Mouse (Mus musculus) midbrain, postnatal 0 days (tissue): ENCODE measurements at regions not wholly inside any gene's neighbourhood (a gene's known extent, or its start where the extent isn't known, plus 50 kb on each side); places are given as distances from the start of the nearest gene placed in this dataset.

Source experiments
- ATAC-seq: fragments of 200-750 bp; cut with Nextera tagmentation; 2 replicates; pipeline ENCODE4 v1.8.0; 2017; ENCODE audit warnings: moderate number of reproducible peaks, mild to moderate bottlenecking, moderate TSS enrichment, moderate library complexity; ENCODE audit not compliant: low FRiP score
- DNase-seq: peaks from one replicate; pipeline ENCODE4 v3.0.0-alpha.2; 2015; ENCODE audit warnings: low spot score
- H3K27ac ChIP-seq: fragments of 300-500 bp; sonication (generic); 2 replicates; pipeline ENCODE4 v1.5.1; 2014; ENCODE audit warnings: low read depth, mild to moderate bottlenecking, low read length, mixed read lengths
- H3K27me3 ChIP-seq: fragments of 300-500 bp; sonication (generic); 2 replicates; pipeline ENCODE4 v1.6.1; 2014; ENCODE audit warnings: low read length, control low read depth, mixed read lengths; ENCODE audit not compliant: insufficient read depth
- H3K36me3 ChIP-seq: fragments of 300-500 bp; sonication (generic); 2 replicates; pipeline ENCODE4 v1.6.1; 2014; ENCODE audit warnings: low read length, control low read depth, mixed read lengths; ENCODE audit not compliant: insufficient read depth
- H3K4me1 ChIP-seq: fragments of 300-500 bp; sonication (generic); 2 replicates; pipeline ENCODE4 v1.6.1; 2014; ENCODE audit warnings: mild to moderate bottlenecking, control low read depth, antibody characterized with exemption, low read length, mixed read lengths; ENCODE audit not compliant: insufficient read depth
- H3K4me2 ChIP-seq: fragments of 300-500 bp; sonication (generic); 2 replicates; pipeline ENCODE4 v1.6.1; 2014; ENCODE audit warnings: low read depth, mild to moderate bottlenecking, low read length, mixed read lengths; ENCODE audit not compliant: poor library complexity, severe bottlenecking
- H3K4me3 ChIP-seq: fragments of 300-500 bp; sonication (generic); 2 replicates; pipeline ENCODE4 v1.5.1; 2014; ENCODE audit warnings: low read depth, mild to moderate bottlenecking, low read length, moderate library complexity
- H3K9ac ChIP-seq: fragments of 300-500 bp; sonication (generic); replicated peaks from 2 replicates; pipeline ENCODE4 v1.6.1; 2014; ENCODE audit warnings: mild to moderate bottlenecking, low read length, moderate library complexity, mixed read lengths; ENCODE audit not compliant: poor library complexity, severe bottlenecking
- H3K9me3 ChIP-seq: fragments of 300-500 bp; sonication (generic); 2 replicates; pipeline ENCODE4 v1.6.1; 2016; ENCODE audit warnings: low read length, control low read depth
- CTCF ChIP-seq: IDR thresholded peaks from 2 replicates; pipeline ENCODE4 v1.5.1; 2016; ENCODE audit warnings: antibody characterized with exemption, mild to moderate bottlenecking
- WGBS: fragments of 180-500 bp; shearing (Covaris S2); extraction: QIAGEN DNeasy Blood & Tissue Kit; methylation state at CpG from one replicate; pipeline ENCODE4 v1.1.7; 2014; 5-methylcytosine and 5-hydroxymethylcytosine counted together

DNA sequence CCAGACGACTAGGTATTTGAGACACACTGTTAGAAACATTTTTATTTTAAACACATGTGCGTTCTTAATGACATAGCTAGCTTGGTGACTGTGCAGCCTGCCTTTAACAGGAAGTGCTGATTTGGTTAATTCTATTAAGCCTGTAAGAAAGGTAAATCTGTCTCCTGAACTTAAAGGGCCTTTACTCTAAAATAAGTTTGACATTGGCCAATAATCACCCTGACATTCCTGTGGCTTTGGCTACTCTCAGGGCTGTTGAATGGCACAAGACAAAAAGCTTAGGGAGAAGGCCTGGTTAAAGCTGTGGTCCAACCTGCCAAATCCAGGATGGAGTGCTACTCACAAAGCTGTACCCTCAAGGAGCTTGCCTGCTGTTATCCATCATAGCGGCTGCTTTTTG lies 201.0 kb upstream of the Rspo3 start:
- Histone ChIP-seq H3K9me3 (no peaks in the 10 kb centered on the region), H3K4me3 (no peak overlapping the region), H3K27ac (no peak overlapping the region), H3K27me3 (no peaks in the 10 kb centered on the region), H3K9ac (no peak overlapping the region), H3K36me3 (no peaks in the 10 kb centered on the region), H3K4me2 (no peak overlapping the region), H3K4me1 (no peaks in the 10 kb centered on the region)
- DNase-seq (no peak), ATAC-seq (no peak)
- TF ChIP-seq CTCF, result no peak
- WGBS, result 89% methylated on average over 3 of the region's 3 CpGs

DNA sequence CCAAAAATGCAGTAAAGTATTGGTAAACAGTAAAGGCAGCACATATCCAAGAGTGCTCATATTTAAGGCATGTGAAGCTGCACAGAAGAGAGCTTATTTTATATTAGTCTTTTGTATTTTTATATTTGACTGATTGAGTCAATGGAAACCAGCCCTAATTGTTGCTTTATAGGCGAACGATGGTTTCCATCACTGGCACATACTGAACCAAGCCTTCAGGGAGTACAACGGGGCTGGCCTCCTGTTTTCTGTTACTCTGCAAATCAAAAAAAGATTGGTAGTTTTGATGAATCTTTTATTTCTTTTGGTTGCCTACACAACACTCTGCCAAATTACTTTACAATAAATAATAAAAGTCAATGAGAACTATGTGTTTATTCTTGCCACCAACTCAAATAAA lies 189.7 kb upstream of the Rspo3 start:
- Histone ChIP-seq H3K4me3 (no peak overlapping the region), H3K4me1 (no peaks in the 10 kb centered on the region), H3K9ac (no peak overlapping the region), H3K27me3 (no peaks in the 10 kb centered on the region), H3K4me2 (no peak overlapping the region), H3K36me3 (no peaks in the 10 kb centered on the region), H3K9me3 (no peaks in the 10 kb centered on the region), H3K27ac (no peak overlapping the region)
- 90% methylated on average over 3 of the region's 3 CpGs for WGBS
- TF ChIP-seq CTCF, result no peak
- DNase-seq (no peak), ATAC-seq (no peak)

GRCm38 (mm10) chr10:29710967-29711366 lies 175.3 kb upstream of the Rspo3 start:
- no peak overlapping the region for H3K4me3 ChIP-seq
- DNase-seq, result no peak
- H3K4me1 ChIP-seq, result no peaks in the 10 kb centered on the region
- no peaks in the 10 kb centered on the region for H3K36me3 ChIP-seq
- no peak for TF ChIP-seq CTCF
- no peak overlapping the region for H3K9ac ChIP-seq
- ATAC-seq, result no peak
- H3K27me3 ChIP-seq, result no peaks in the 10 kb centered on the region
- H3K27ac ChIP-seq, result no peak overlapping the region
- H3K4me2 ChIP-seq, result no peak overlapping the region
- H3K9me3 ChIP-seq, result no peaks in the 10 kb centered on the region
- WGBS, result 53% methylated on average over 1 of the region's 1 CpGs

GRCm38 (mm10) chr10:29708653-29709052 lies 173.0 kb upstream of the Rspo3 start:
- WGBS, result 30% methylated on average over 2 of the region's 2 CpGs
- TF ChIP-seq CTCF, result no peak
- Histone ChIP-seq H3K36me3 (no peaks in the 10 kb centered on the region), H3K27me3 (no peaks in the 10 kb centered on the region), H3K4me1 (no peaks in the 10 kb centered on the region), H3K27ac (no peak overlapping the region), H3K9ac (no peak overlapping the region), H3K4me3 (no peak overlapping the region), H3K9me3 (no peaks in the 10 kb centered on the region), H3K4me2 (no peak overlapping the region)
- DNase-seq, result no peak
- ATAC-seq, result no peak

- ATAC-seq (no peak), DNase-seq (no peak)
- no peaks in the 10 kb centered on the region for H3K36me3 ChIP-seq
- H3K9ac ChIP-seq, result no peak overlapping the region
- no peak overlapping the region for H3K4me2 ChIP-seq
- no peaks in the 10 kb centered on the region for H3K9me3 ChIP-seq
- H3K27me3 ChIP-seq, result no peaks in the 10 kb centered on the region
- no peaks in the 10 kb centered on the region for H3K4me1 ChIP-seq
- TF ChIP-seq CTCF, result no peak
- 87% methylated on average over 15 of the region's 15 CpGs for WGBS
- H3K4me3 ChIP-seq, result no peak overlapping the region
- no peak overlapping the region for H3K27ac ChIP-seq
Observed at GRCm38 (mm10) chr10:29693009-29693935, 157.6 kb upstream of the Rspo3 start.

DNA sequence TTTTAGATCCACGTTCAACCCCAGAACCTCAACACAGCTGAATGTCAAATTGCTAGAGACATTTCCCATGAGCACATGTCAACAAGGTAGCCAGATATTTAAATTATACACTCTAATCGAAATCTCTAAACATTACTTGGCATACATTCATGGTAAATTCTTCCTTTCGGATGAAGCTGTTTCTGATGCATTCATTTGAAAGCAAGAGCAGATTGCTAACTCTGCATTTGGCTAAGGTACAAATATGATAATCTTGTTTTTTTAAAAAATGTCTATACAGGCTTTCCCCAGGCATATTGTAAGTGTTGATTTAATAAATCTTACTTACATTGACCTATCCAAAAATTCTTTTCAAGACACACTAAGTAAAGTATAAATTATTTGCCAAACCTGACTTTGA lies 153.9 kb upstream of the Rspo3 start:
- 75% methylated on average over 3 of the region's 3 CpGs for WGBS
- Histone ChIP-seq H3K4me1 (no peaks in the 10 kb centered on the region), H3K4me2 (no peak overlapping the region), H3K9ac (no peak overlapping the region), H3K4me3 (no peak overlapping the region), H3K27ac (no peak overlapping the region), H3K27me3 (no peaks in the 10 kb centered on the region), H3K9me3 (no peaks in the 10 kb centered on the region), H3K36me3 (no peaks in the 10 kb centered on the region)
- TF ChIP-seq CTCF, result no peak
- DNase-seq, result no peak
- no peak for ATAC-seq
